Comparison of ENCODE assay signal across 8 mouse cellular contexts in genomic region chr7:126502023-126502741, GRCm38 (mm10). TPM values are rescaled to one million over a fixed set of nuclear protein-coding genes. Genes with fewer than 3 reads are reported as not detected.
DNase-seq lines count a peak whose midpoint lies in the region; ATAC-seq and TF ChIP-seq lines count a peak whose summit lies in the region.

No protein-coding gene starts in this region.

- H3K27me3 ChIP-seq in hindbrain, postnatal 0 days (ENCODE audit: insufficient read depth, low read length): no peaks in the 10 kb centered on the region

- WGBS in hindbrain, postnatal 0 days: 0% methylated on average over 48 of the region's 57 CpGs

- H3K4me2 ChIP-seq in hindbrain, postnatal 0 days (ENCODE audit: low read depth, low read length): peak overlapping the region; percentile 70

- TF ChIP-seq CTCF in gastrocnemius, adult 2 months (IDR thresholded peaks at IDR 0.05): no peak
- TF ChIP-seq CTCF in hindbrain, postnatal 0 days (IDR thresholded peaks at IDR 0.05; ENCODE audit: low read depth): no peak

- H3K4me1 ChIP-seq in hindbrain, postnatal 0 days (ENCODE audit: insufficient read depth, low read length): no peaks in the 10 kb centered on the region

- H3K9ac ChIP-seq in hindbrain, postnatal 0 days (replicated peaks; ENCODE audit: low read length): peak overlapping the region; percentile 92

- intact Hi-C loops in gastrocnemius, adult 2 months (cut with DNase I): loop anchor here (2.0 to 10.0 kb wide), 2 partner anchors 15 to 193 kb away; partner anchors contain the start of genes Bola2, Slx1b and Tufm

- peaks cover 37% of the 10 kb centered on the region for H3K36me3 ChIP-seq in hindbrain, postnatal 0 days (ENCODE audit: insufficient read depth, low read length)

- H3K4me3 ChIP-seq in gastrocnemius, adult 2 months: peak overlapping the region; percentile 81
- H3K4me3 ChIP-seq in hindbrain, postnatal 0 days (ENCODE audit: low read length): peak overlapping the region; percentile 70

- peak overlapping the region; percentile 98 for H3K27ac ChIP-seq in gastrocnemius, adult 2 months
- peak overlapping the region; percentile 98 for H3K27ac ChIP-seq in hindbrain, postnatal 0 days

- peak; percentile 94 for DNase-seq in gastrocnemius, adult 2 months
- DNase-seq in hindbrain, postnatal 0 days (ENCODE audit: low spot score): peak; percentile 97
- DNase-seq in left cerebral cortex, adult 8-10 months (ENCODE audit: low spot score in 2 of 2): peak; percentile 89 to 94
- DNase-seq in right cerebral cortex, adult 18-20 months: peak; percentile 93
- DNase-seq in urinary bladder, adult 2 months (ENCODE audit: low spot score): peak; percentile 79

- no peaks in the 10 kb centered on the region for H3K9me3 ChIP-seq in hindbrain, postnatal 0 days (ENCODE audit: low read length)

- peak; percentile 10 for ATAC-seq in activated CD4-positive, CD25-positive, alpha-beta regulatory T cell, adult 4 months
- peak; percentile 76 for ATAC-seq in common myeloid progenitor, adult 5-6 weeks (replicated peaks; ENCODE audit: low read depth, poor library complexity, severe bottlenecking)
- peak; percentile 93 for ATAC-seq in hindbrain, postnatal 0 days
- ATAC-seq in megakaryocyte, adult 5-6 weeks (ENCODE audit: poor library complexity, severe bottlenecking): peak; percentile 49

RNA-seq across cellular contexts. Expression of gene Atxn2l, which starts 1.1 kb away (rescaled TPM):
- 10 to 100 TPM; 14.7 to 18.8 TPM for polyA plus RNA-seq in activated CD4-positive, CD25-positive, alpha-beta regulatory T cell, adult 4 months (2017; shearing (Covaris generic))
- 37.0 and 51.1 TPM in 2 replicates for total RNA-seq in common myeloid progenitor, adult 5-6 weeks (2017)
- total RNA-seq in gastrocnemius, adult 2 months (2021): 10 to 100 TPM; 32.8 to 34.0 TPM
- total RNA-seq in hindbrain, postnatal 0 days (2014; rRNA removed): 71.1 and 72.3 TPM in 2 replicates
- polyA plus RNA-seq in hindbrain, postnatal 0 days (2015; fragmentation: Nextera tagmentation; extraction: Ambion mirVana): 45.9 and 54.0 TPM in 2 replicates
- total RNA-seq in left cerebral cortex, adult 8-10 months (2022): 100 to 1,000 TPM in 3 of 4 experiments, 10 to 100 TPM in 1; 98.1 to 122 (median 112) TPM
- total RNA-seq in megakaryocyte, adult 5-6 weeks (2015): 75.5 and 84.4 TPM in 2 replicates
- total RNA-seq in megakaryocyte, adult 5-6 weeks (2017): 26.1 and 40.5 TPM in 2 replicates
- 59.3 and 76.0 TPM in 2 replicates for polyA plus RNA-seq in urinary bladder, adult 2 months (2012; rRNA removed)

RNA-seq across cellular contexts. Expression of gene Tufm, which starts 15.0 kb away (rescaled TPM):
- 10 to 100 TPM; 71.2 to 78.9 TPM for polyA plus RNA-seq in activated CD4-positive, CD25-positive, alpha-beta regulatory T cell, adult 4 months (2017; shearing (Covaris generic))
- 92.3 and 108 TPM in 2 replicates for total RNA-seq in common myeloid progenitor, adult 5-6 weeks (2017)
- 100 to 1,000 TPM; 111 to 141 TPM for total RNA-seq in gastrocnemius, adult 2 months (2021)
- 62.5 and 66.1 TPM in 2 replicates for total RNA-seq in hindbrain, postnatal 0 days (2014; rRNA removed)
- 106 TPM in 2 replicates for polyA plus RNA-seq in hindbrain, postnatal 0 days (2015; fragmentation: Nextera tagmentation; extraction: Ambion mirVana)
- 10 to 100 TPM; 77.6 to 99.8 (median 84.1) TPM for total RNA-seq in left cerebral cortex, adult 8-10 months (2022)
- 40.2 and 44.3 TPM in 2 replicates for total RNA-seq in megakaryocyte, adult 5-6 weeks (2015)
- total RNA-seq in megakaryocyte, adult 5-6 weeks (2017): 33.8 and 44.9 TPM in 2 replicates
- 76.6 and 83.6 TPM in 2 replicates for polyA plus RNA-seq in urinary bladder, adult 2 months (2012; rRNA removed)

RNA-seq across cellular contexts. Expression of gene Sh2b1, which starts 27.0 kb away (rescaled TPM):
- 10 to 100 TPM; 14.5 to 15.9 TPM for polyA plus RNA-seq in activated CD4-positive, CD25-positive, alpha-beta regulatory T cell, adult 4 months (2017; shearing (Covaris generic))
- total RNA-seq in common myeloid progenitor, adult 5-6 weeks (2017): 16.6 and 17.3 TPM in 2 replicates
- 10 to 100 TPM; 43.0 to 48.1 TPM for total RNA-seq in gastrocnemius, adult 2 months (2021)
- total RNA-seq in hindbrain, postnatal 0 days (2014; rRNA removed): 34.1 and 41.1 TPM in 2 replicates
- 50.4 and 54.5 TPM in 2 replicates for polyA plus RNA-seq in hindbrain, postnatal 0 days (2015; fragmentation: Nextera tagmentation; extraction: Ambion mirVana)
- total RNA-seq in left cerebral cortex, adult 8-10 months (2022): 10 to 100 TPM; 64.2 to 70.0 (median 67.1) TPM
- total RNA-seq in megakaryocyte, adult 5-6 weeks (2015): 18.2 and 20.6 TPM in 2 replicates
- total RNA-seq in megakaryocyte, adult 5-6 weeks (2017): 9.9 and 10.6 TPM in 2 replicates
- 49.2 and 52.0 TPM in 2 replicates for polyA plus RNA-seq in urinary bladder, adult 2 months (2012; rRNA removed)

RNA-seq across cellular contexts. Expression of gene Atp2a1, which starts 39.3 kb away (rescaled TPM):
- polyA plus RNA-seq in activated CD4-positive, CD25-positive, alpha-beta regulatory T cell, adult 4 months (2017; shearing (Covaris generic)): under 1 TPM in 1 of 2 experiments, not detected in 1; 0.18 TPM
- 0.41 TPM in 1 of 2 replicates, not detected in the other for total RNA-seq in common myeloid progenitor, adult 5-6 weeks (2017)
- total RNA-seq in gastrocnemius, adult 2 months (2021): over 10,000 TPM; 21,521 to 26,495 TPM
- 0.99 and 5.4 TPM in 2 replicates for total RNA-seq in hindbrain, postnatal 0 days (2014; rRNA removed)
- 0.40 and 0.68 TPM in 2 replicates for polyA plus RNA-seq in hindbrain, postnatal 0 days (2015; fragmentation: Nextera tagmentation; extraction: Ambion mirVana)
- 1 to 10 TPM in 3 of 4 experiments, under 1 TPM in 1; 0.95 to 9.4 (median 5.3) TPM for total RNA-seq in left cerebral cortex, adult 8-10 months (2022)
- 0.07 and 0.52 TPM in 2 replicates for total RNA-seq in megakaryocyte, adult 5-6 weeks (2015)
- not detected in 2 replicates for total RNA-seq in megakaryocyte, adult 5-6 weeks (2017)
- 0.22 and 0.57 TPM in 2 replicates for polyA plus RNA-seq in urinary bladder, adult 2 months (2012; rRNA removed)

Comparison
In these comparisons a context has a peak if more than half of its experiments do, and no peak if none do; other contexts are left out.
1. Peak in every context shown above with its lines: DNase-seq, ATAC-seq, H3K4me3 ChIP-seq and H3K27ac ChIP-seq.
2. ATAC-seq: peak in every context shown above with its lines; median percentile 93 in hindbrain, postnatal 0 days; 76 in common myeloid progenitor, adult 5-6 weeks; 49 in megakaryocyte, adult 5-6 weeks; 10 in activated CD4-positive, CD25-positive, alpha-beta regulatory T cell, adult 4 months.